Mouse (Mus musculus) olfactory bulb, adult 2 months (tissue): ENCODE results near the gene Arpc2.

ENCODE experiments used
- CTCF ChIP-seq: fragments of 200-500 bp; IDR thresholded peaks from 2 replicates; pipeline ENCODE4 v1.5.1; 2012; ENCODE audit warnings: low read depth, mild to moderate bottlenecking, low read length, moderate library complexity; ENCODE audit not compliant: insufficient read depth
- POLR2A ChIP-seq: fragments of 200-500 bp; IDR thresholded peaks from 2 replicates; pipeline ENCODE4 v1.6.1; 2012; ENCODE audit warnings: mild to moderate bottlenecking, low read depth, low read length, moderate library complexity; ENCODE audit not compliant: insufficient read depth

DNA sequence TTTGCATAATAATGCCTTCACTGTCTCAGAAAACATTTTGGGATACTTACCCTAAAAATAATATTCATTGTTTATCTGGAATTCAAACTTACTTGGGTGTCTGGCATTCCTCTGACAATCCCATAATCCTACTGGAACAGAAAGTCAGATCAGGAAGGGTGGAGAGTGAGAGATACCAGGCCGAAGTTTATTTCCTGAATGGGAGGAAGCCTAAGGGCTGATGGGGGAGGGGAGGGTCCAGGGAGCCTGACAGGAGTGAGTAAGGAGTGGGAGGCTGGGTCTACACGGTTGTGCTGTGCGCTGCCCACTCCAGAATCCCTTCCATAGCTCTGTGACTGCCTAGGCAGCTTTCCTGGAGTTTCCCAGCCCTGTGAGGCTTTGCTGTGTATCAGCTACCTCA, 73.9 kb downstream of the Arpc2 start:
- TF ChIP-seq CTCF = no peak
- TF ChIP-seq POLR2A = no peak
